Mouse (Mus musculus) thymus, postnatal 4 days (tissue): ENCODE measurements around the gene Ttc9b.

Experiments
- DNase-seq: peaks from one replicate; pipeline ENCODE4 v3.0.0; 2021

Gene Ttc9b

DNA sequence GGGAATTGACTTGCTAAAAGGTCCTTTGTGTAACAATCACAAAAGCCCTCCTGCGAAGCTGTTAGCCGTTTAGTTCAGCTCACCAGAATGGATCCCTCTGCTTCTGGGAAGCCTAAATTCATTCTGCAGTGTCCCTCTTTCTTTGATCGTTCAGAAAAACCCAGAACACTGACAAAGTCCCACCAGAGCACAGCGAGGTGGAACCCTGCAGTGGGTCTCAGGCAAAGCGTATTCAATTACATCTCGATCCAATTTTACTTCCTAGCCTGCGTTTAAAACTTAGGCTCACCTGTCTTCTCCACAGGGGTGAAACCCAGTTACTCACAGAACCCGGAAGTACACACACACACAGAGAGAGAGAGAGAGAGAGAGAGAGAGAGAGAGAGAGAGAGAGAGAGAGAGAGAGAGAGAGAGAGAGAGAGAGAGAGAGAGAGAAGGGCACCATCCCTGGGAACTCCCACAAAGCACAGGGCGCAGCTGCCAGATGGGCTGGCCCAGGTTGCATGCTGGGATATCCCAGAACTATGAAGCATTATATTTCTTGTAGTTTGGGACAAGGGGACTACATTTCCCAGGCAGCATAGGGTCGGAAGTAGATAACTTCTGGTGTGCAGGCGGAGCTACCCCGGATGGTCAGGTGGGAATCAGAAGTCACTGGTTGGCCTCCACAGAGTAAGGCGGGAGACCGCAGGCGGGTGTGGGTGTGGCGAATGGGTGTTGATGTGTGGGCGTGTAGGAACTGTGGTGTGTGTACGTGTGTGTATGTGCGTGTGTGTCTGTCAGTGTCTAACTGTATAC lies 35.3 kb downstream of the Ttc9b start, which contains the start of gene Zfp607b:
Gene Zfp607b (plus strand): TSS at position 526 of the 798 bp plus-strand sequence.
- DNase-seq: peak; percentile 88

- peak; percentile 72 for DNase-seq
Measured at GRCm38 (mm10) chr7:27691076-27691475, 37.4 kb downstream of the Ttc9b start.

- no peak for DNase-seq
Measured at GRCm38 (mm10) chr7:27696711-27697110, 43.0 kb downstream of the Ttc9b start.
